Mouse (Mus musculus) hindbrain, embryonic 11.5 days (tissue): ENCODE results near the gene Defb30. TPM values are rescaled to one million over a fixed set of nuclear protein-coding genes. Genes with fewer than 3 reads are reported as not detected.

Experiments used
- ATAC-seq: fragments of 200-750 bp; cut with Nextera tagmentation; 2 replicates; pipeline ENCODE4 v1.8.0; 2017; ENCODE audit warnings: mild to moderate bottlenecking, moderate TSS enrichment, moderate library complexity; ENCODE audit not compliant: low FRiP score
- DNase-seq: peaks from one replicate; pipeline ENCODE4 v3.0.0-alpha.2; 2015; ENCODE audit warnings: low spot score
- H3K27ac ChIP-seq: fragments of 300-500 bp; sonication (generic); 2 replicates; pipeline ENCODE4 v1.5.1; 2014; ENCODE audit warnings: mild to moderate bottlenecking, low read depth, low read length
- H3K27me3 ChIP-seq: fragments of 300-500 bp; sonication (generic); 2 replicates; pipeline ENCODE4 v1.6.1; 2014; ENCODE audit warnings: mild to moderate bottlenecking, low read length, moderate library complexity, mixed read lengths; ENCODE audit not compliant: control insufficient read depth, insufficient read depth
- H3K36me3 ChIP-seq: fragments of 300-500 bp; sonication (generic); 2 replicates; pipeline ENCODE4 v1.6.1; 2014; ENCODE audit warnings: mild to moderate bottlenecking, low read length, moderate library complexity, mixed read lengths; ENCODE audit not compliant: control insufficient read depth, insufficient read depth
- H3K4me1 ChIP-seq: fragments of 300-500 bp; sonication (generic); replicated peaks from 2 replicates; pipeline ENCODE4 v1.6.1; 2014; ENCODE audit warnings: low read length, mixed read lengths; ENCODE audit not compliant: control insufficient read depth, insufficient read depth
- H3K4me2 ChIP-seq: fragments of 300-500 bp; sonication (generic); replicated peaks from 2 replicates; pipeline ENCODE4 v1.6.1; 2014; ENCODE audit warnings: mild to moderate bottlenecking, low read depth, low read length
- H3K4me3 ChIP-seq: fragments of 300-500 bp; sonication (generic); 2 replicates; pipeline ENCODE4 v1.5.1; 2014; ENCODE audit warnings: low read depth, low read length
- H3K9ac ChIP-seq: fragments of 300-500 bp; sonication (generic); 2 replicates; pipeline ENCODE4 v1.6.1; 2014; ENCODE audit warnings: low read depth, low read length
- H3K9me3 ChIP-seq: fragments of 300-500 bp; sonication (generic); 2 replicates; pipeline ENCODE4 v1.6.1; 2016; ENCODE audit warnings: low read length; ENCODE audit not compliant: control insufficient read depth
- WGBS: fragments of 180-500 bp; shearing (Covaris S2); extraction: QIAGEN DNeasy Blood & Tissue Kit; methylation state at CpG from one replicate; pipeline ENCODE4 v1.1.7; 2014; 5-methylcytosine and 5-hydroxymethylcytosine counted together
- polyA plus RNA-seq: library from polyadenylated mRNA; unstranded; fragments of >200 nt; fragmentation: Nextera tagmentation; extraction: Ambion mirVana; gene quantifications from 2 replicates; pipeline ENCODE4 v1.2.1, GENCODE M21; 2014

Defb30 gene
- not detected in 2 replicates for polyA plus RNA-seq

GRCm38 (mm10) chr14:63049910-63050370, at the start of gene Defb30:
Gene Defb30, minus strand, starts transcription at chr14:63049960.
- 62% methylated on average over 13 of the region's 14 CpGs for WGBS
- Histone ChIP-seq H3K9me3 (no peaks in the 10 kb centered on the region), H3K9ac (no peak within 1 kb of the TSS), H3K27me3 (no peaks in the 10 kb centered on the region), H3K36me3 (no peaks in the 10 kb centered on the region), H3K4me3 (no peak within 1 kb of the TSS), H3K4me2 (no peak within 1 kb of the TSS), H3K4me1 (no peaks in the 10 kb centered on the region), H3K27ac (no peak within 1 kb of the TSS)
- peak; percentile 5 for DNase-seq
- ATAC-seq, result no peak

GRCm38 (mm10) chr14:63067708-63068107, 17.9 kb upstream of the Defb30 start:
- WGBS, result 73% methylated on average over 15 of the region's 15 CpGs
- ATAC-seq (no peak), DNase-seq (no peak)
- Histone ChIP-seq H3K4me2 (no peak overlapping the region), H3K4me1 (no peaks in the 10 kb centered on the region), H3K4me3 (no peak overlapping the region), H3K36me3 (no peaks in the 10 kb centered on the region), H3K27me3 (no peaks in the 10 kb centered on the region; the same call in 1 of the 2 replicates), H3K27ac (no peak overlapping the region), H3K9ac (no peak overlapping the region), H3K9me3 (no peaks in the 10 kb centered on the region)

GRCm38 (mm10) chr14:63066630-63067310, 17.0 kb upstream of the Defb30 start:
- H3K27me3 ChIP-seq, result no peaks in the 10 kb centered on the region
- no peaks in the 10 kb centered on the region for H3K36me3 ChIP-seq
- H3K4me1 ChIP-seq, result no peaks in the 10 kb centered on the region
- DNase-seq (peak; percentile 85), ATAC-seq (no peak)
- WGBS, result 38% methylated on average over 16 of the region's 16 CpGs
- no peaks in the 10 kb centered on the region for H3K9me3 ChIP-seq
- H3K27ac ChIP-seq, result no peak overlapping the region
- no peak overlapping the region for H3K4me3 ChIP-seq
- H3K4me2 ChIP-seq, result no peak overlapping the region
- no peak overlapping the region for H3K9ac ChIP-seq

GRCm38 (mm10) chr14:63065391-63065790, 15.6 kb upstream of the Defb30 start:
- H3K9ac ChIP-seq, result no peak overlapping the region

GRCm38 (mm10) chr14:63062184-63062583, 12.4 kb upstream of the Defb30 start:
- Histone ChIP-seq H3K4me3 (no peak overlapping the region), H3K36me3 (no peaks in the 10 kb centered on the region), H3K4me2 (no peak overlapping the region), H3K9me3 (no peaks in the 10 kb centered on the region), H3K4me1 (no peaks in the 10 kb centered on the region), H3K9ac (no peak overlapping the region), H3K27ac (no peak overlapping the region), H3K27me3 (no peaks in the 10 kb centered on the region)
- no peak for ATAC-seq
- DNase-seq, result no peak
- WGBS, result 89% methylated on average over 2 of the region's 2 CpGs

More at GRCm38 (mm10) chr14:63065391-63065790, 15.6 kb upstream of the Defb30 start:
- Histone ChIP-seq H3K4me1 (no peaks in the 10 kb centered on the region), H3K4me2 (no peak overlapping the region), H3K4me3 (no peak overlapping the region), H3K27ac (no peak overlapping the region), H3K27me3 (no peaks in the 10 kb centered on the region), H3K9me3 (no peaks in the 10 kb centered on the region), H3K36me3 (no peaks in the 10 kb centered on the region)
- no peak for ATAC-seq
- 77% methylated on average over 5 of the region's 5 CpGs for WGBS
- DNase-seq, result no peak

- Histone ChIP-seq H3K4me3 (no peak overlapping the region), H3K4me1 (no peaks in the 10 kb centered on the region), H3K9me3 (no peaks in the 10 kb centered on the region), H3K36me3 (no peaks in the 10 kb centered on the region), H3K4me2 (no peak overlapping the region), H3K27me3 (no peaks in the 10 kb centered on the region), H3K9ac (no peak overlapping the region), H3K27ac (no peak overlapping the region)
- ATAC-seq (no peak), DNase-seq (no peak)
- WGBS, result 89% methylated on average over 10 of the region's 10 CpGs
These were observed 10.6 kb upstream of the Defb30 start for GRCm38 (mm10) chr14:63060361-63060760.

- H3K4me2 ChIP-seq, result no peak overlapping the region
- WGBS, result 41% methylated on average over 6 of the region's 6 CpGs
- no peaks in the 10 kb centered on the region for H3K36me3 ChIP-seq
- no peak overlapping the region for H3K9ac ChIP-seq
- H3K4me3 ChIP-seq, result no peak overlapping the region
- ATAC-seq (no peak), DNase-seq (peak; percentile 8)
- H3K27ac ChIP-seq, result no peak overlapping the region
- H3K27me3 ChIP-seq, result no peaks in the 10 kb centered on the region
- H3K9me3 ChIP-seq, result no peaks in the 10 kb centered on the region
- no peaks in the 10 kb centered on the region for H3K4me1 ChIP-seq
These were observed 5.0 kb upstream of the Defb30 start for GRCm38 (mm10) chr14:63054729-63055128.

- ATAC-seq, result no peak
- Histone ChIP-seq H3K9me3 (no peaks in the 10 kb centered on the region), H3K4me3 (no peak overlapping the region), H3K36me3 (no peaks in the 10 kb centered on the region), H3K27me3 (no peaks in the 10 kb centered on the region), H3K4me1 (no peaks in the 10 kb centered on the region), H3K9ac (no peak overlapping the region), H3K4me2 (no peak overlapping the region), H3K27ac (no peak overlapping the region)
- DNase-seq, result peak; percentile 80
- 32% methylated on average over 5 of the region's 5 CpGs for WGBS
These were observed 1.0 kb upstream of the Defb30 start for GRCm38 (mm10) chr14:63050769-63051168.

GRCm38 (mm10) chr14:63046691-63047090, 3.1 kb downstream of the Defb30 start, which contains the start of gene Defb42:
Gene Defb42, plus strand, starts transcription at chr14:63046991.
- WGBS, result 82% methylated on average over 3 of the region's 3 CpGs

More at GRCm38 (mm10) chr14:63046691-63047090, 3.1 kb downstream of the Defb30 start, which contains the start of gene Defb42:
- Histone ChIP-seq H3K4me1 (no peaks in the 10 kb centered on the region), H3K4me2 (no peak within 1 kb of the TSS), H3K9me3 (no peaks in the 10 kb centered on the region), H3K27me3 (no peaks in the 10 kb centered on the region), H3K4me3 (no peak within 1 kb of the TSS), H3K9ac (no peak within 1 kb of the TSS), H3K36me3 (no peaks in the 10 kb centered on the region), H3K27ac (no peak within 1 kb of the TSS)
- DNase-seq (no peak), ATAC-seq (no peak)
